Mouse (Mus musculus) embryonic facial prominence, embryonic 11.5 days (tissue): Measurements from ENCODE around the gene Abcc8. TPM values are rescaled to one million over a fixed set of nuclear protein-coding genes. Genes with fewer than 3 reads are reported as not detected.

Source experiments
- ATAC-seq: fragments of 200-750 bp; cut with Nextera tagmentation; replicated peaks from 2 replicates; pipeline ENCODE4 v1.8.0; 2017; ENCODE audit warnings: low read depth; ENCODE audit not compliant: insufficient number of reproducible peaks, low FRiP score, low TSS enrichment
- DNase-seq: peaks from one replicate; pipeline ENCODE4 v3.0.0-alpha.2; 2015; ENCODE audit warnings: low spot score
- H3K27ac ChIP-seq: fragments of 300-500 bp; sonication (generic); replicated peaks from 2 replicates; pipeline ENCODE4 v1.5.1; 2014; ENCODE audit warnings: mild to moderate bottlenecking, low read depth, low read length, control low read depth
- H3K27me3 ChIP-seq: fragments of 300-500 bp; sonication (generic); 2 replicates; pipeline ENCODE4 v1.6.1; 2014; ENCODE audit warnings: mild to moderate bottlenecking, low read length, moderate library complexity, mixed read lengths; ENCODE audit not compliant: control insufficient read depth, insufficient read depth
- H3K36me3 ChIP-seq: fragments of 300-500 bp; sonication (generic); replicated peaks from 2 replicates; pipeline ENCODE4 v1.6.1; 2014; ENCODE audit warnings: low read depth, mild to moderate bottlenecking, low read length, moderate library complexity, mixed read lengths; ENCODE audit not compliant: control insufficient read depth, insufficient read depth
- H3K4me1 ChIP-seq: fragments of 300-500 bp; sonication (generic); 2 replicates; pipeline ENCODE4 v1.6.1; 2014; ENCODE audit warnings: low read length, mixed read lengths; ENCODE audit not compliant: control insufficient read depth, insufficient read depth
- H3K4me2 ChIP-seq: fragments of 300-500 bp; sonication (generic); 2 replicates; pipeline ENCODE4 v1.6.1; 2014; ENCODE audit warnings: low read depth, mild to moderate bottlenecking, control low read depth, low read length, moderate library complexity
- H3K4me3 ChIP-seq: fragments of 300-500 bp; sonication (generic); 2 replicates; pipeline ENCODE4 v1.5.1; 2014; ENCODE audit warnings: low read depth, low read length, control low read depth
- H3K9ac ChIP-seq: fragments of 300-500 bp; sonication (generic); replicated peaks from 2 replicates; pipeline ENCODE4 v1.6.1; 2014; ENCODE audit warnings: mild to moderate bottlenecking, control low read depth, low read length
- H3K9me3 ChIP-seq: fragments of 300-500 bp; sonication (generic); replicated peaks from 2 replicates; pipeline ENCODE4 v1.6.1; 2016; ENCODE audit warnings: mild to moderate bottlenecking, low read length, inconsistent platforms, mixed read lengths; ENCODE audit not compliant: control insufficient read depth
- WGBS: fragments of 180-500 bp; shearing (Covaris S2); extraction: QIAGEN DNeasy Blood & Tissue Kit; methylation state at CpG from one replicate; pipeline ENCODE4 v1.1.7; 2014; 5-methylcytosine and 5-hydroxymethylcytosine counted together
- polyA plus RNA-seq: library from polyadenylated mRNA; unstranded; fragments of >200 nt; fragmentation: Nextera tagmentation; extraction: Ambion mirVana; gene quantifications from 2 replicates; pipeline ENCODE4 v1.2.1, GENCODE M21; 2014

Abcc8 gene
- 0.20 and 0.96 TPM in 2 replicates for polyA plus RNA-seq

- WGBS: under 1% methylated on average over 67 of the region's 75 CpGs
- Histone ChIP-seq H3K27me3 (peaks cover 33% of the 10 kb centered on the region), H3K4me2 (peak within 1 kb of the TSS; percentile 85), H3K4me3 (peak within 1 kb of the TSS; percentile 43), H3K9ac (peak within 1 kb of the TSS; percentile 1), H3K4me1 (no peaks in the 10 kb centered on the region), H3K9me3 (no peaks in the 10 kb centered on the region), H3K36me3 (no peaks in the 10 kb centered on the region), H3K27ac (no peak within 1 kb of the TSS)
- DNase-seq: peak; percentile 43
- 0 out of 2 replicates have a peak, but pooled peaks have one; percentile 33 for ATAC-seq
Observed at GRCm38 (mm10) chr7:46179431-46180275, at the start of gene Abcc8. Gene Abcc8 (minus strand): TSS chr7:46180033.

- Histone ChIP-seq H3K27me3 (no peaks in the 10 kb centered on the region), H3K4me2 (no peak overlapping the region), H3K9me3 (no peaks in the 10 kb centered on the region), H3K36me3 (no peaks in the 10 kb centered on the region), H3K4me3 (no peak overlapping the region), H3K4me1 (no peaks in the 10 kb centered on the region), H3K27ac (no peak overlapping the region), H3K9ac (no peak overlapping the region)
- 71% methylated on average over 4 of the region's 4 CpGs for WGBS
- ATAC-seq: no peak
- no peak for DNase-seq
Observed at GRCm38 (mm10) chr7:46226936-46227335, 47.1 kb upstream of the Abcc8 start.

- Histone ChIP-seq H3K4me2 (no peak overlapping the region), H3K27ac (no peak overlapping the region), H3K27me3 (no peaks in the 10 kb centered on the region), H3K9me3 (no peaks in the 10 kb centered on the region), H3K36me3 (no peaks in the 10 kb centered on the region), H3K4me1 (no peaks in the 10 kb centered on the region), H3K4me3 (no peak overlapping the region), H3K9ac (no peak overlapping the region)
- 24% methylated on average over 7 of the region's 7 CpGs for WGBS
- DNase-seq: peak; percentile 72
- ATAC-seq: no peak
Observed at GRCm38 (mm10) chr7:46226253-46226652, 46.4 kb upstream of the Abcc8 start.

GRCm38 (mm10) chr7:46220591-46221129 is 40.8 kb upstream of the Abcc8 start:
- DNase-seq (no peak), ATAC-seq (no peak)
- Histone ChIP-seq H3K4me3 (no peak overlapping the region), H3K4me1 (no peaks in the 10 kb centered on the region), H3K27ac (no peak overlapping the region), H3K9me3 (no peaks in the 10 kb centered on the region), H3K27me3 (no peaks in the 10 kb centered on the region), H3K9ac (no peak overlapping the region), H3K4me2 (no peak overlapping the region), H3K36me3 (no peaks in the 10 kb centered on the region)
- 71% methylated on average over 8 of the region's 8 CpGs for WGBS

GRCm38 (mm10) chr7:46218415-46218814 is 38.6 kb upstream of the Abcc8 start:
- no peaks in the 10 kb centered on the region for H3K9me3 ChIP-seq
- no peaks in the 10 kb centered on the region for H3K36me3 ChIP-seq
- no peaks in the 10 kb centered on the region for H3K4me1 ChIP-seq
- no peak overlapping the region for H3K4me2 ChIP-seq
- DNase-seq: peak; percentile 36
- WGBS: 8% methylated on average over 11 of the region's 11 CpGs
- peak; percentile 46; the same call in 1 of the 2 replicates for ATAC-seq
- H3K27ac ChIP-seq: no peak overlapping the region
- no peaks in the 10 kb centered on the region for H3K27me3 ChIP-seq
- H3K4me3 ChIP-seq: no peak overlapping the region
- H3K9ac ChIP-seq: no peak overlapping the region

- DNase-seq (no peak), ATAC-seq (no peak)
- no peak overlapping the region for H3K4me2 ChIP-seq
- H3K4me1 ChIP-seq: no peaks in the 10 kb centered on the region
- no peak overlapping the region for H3K27ac ChIP-seq
- no peaks in the 10 kb centered on the region for H3K9me3 ChIP-seq
- no peaks in the 10 kb centered on the region for H3K36me3 ChIP-seq
- H3K4me3 ChIP-seq: no peak overlapping the region
- 49% methylated on average over 2 of the region's 2 CpGs for WGBS
- H3K9ac ChIP-seq: no peak overlapping the region
- H3K27me3 ChIP-seq: no peaks in the 10 kb centered on the region
Observed at GRCm38 (mm10) chr7:46216481-46216880, 36.6 kb upstream of the Abcc8 start.

GRCm38 (mm10) chr7:46210276-46210675 is 30.4 kb upstream of the Abcc8 start:
- Histone ChIP-seq H3K4me1 (no peaks in the 10 kb centered on the region), H3K36me3 (no peaks in the 10 kb centered on the region), H3K4me2 (no peak overlapping the region), H3K27me3 (no peaks in the 10 kb centered on the region), H3K27ac (no peak overlapping the region), H3K9me3 (no peaks in the 10 kb centered on the region), H3K4me3 (no peak overlapping the region), H3K9ac (no peak overlapping the region)
- no peak for DNase-seq
- ATAC-seq: no peak
- 84% methylated on average over 6 of the region's 6 CpGs for WGBS

- Histone ChIP-seq H3K36me3 (no peaks in the 10 kb centered on the region), H3K27me3 (no peaks in the 10 kb centered on the region), H3K4me3 (no peak overlapping the region), H3K9ac (no peak overlapping the region), H3K4me1 (no peaks in the 10 kb centered on the region), H3K4me2 (no peak overlapping the region), H3K9me3 (no peaks in the 10 kb centered on the region), H3K27ac (no peak overlapping the region)
- WGBS: 88% methylated on average over 8 of the region's 8 CpGs
- ATAC-seq (no peak), DNase-seq (no peak)
Observed at GRCm38 (mm10) chr7:46208131-46208530, 28.3 kb upstream of the Abcc8 start.
